Mouse (Mus musculus) kidney, embryonic 16.5 days (tissue): ENCODE results near the gene Eef1a1. TPM values are rescaled to one million over a fixed set of nuclear protein-coding genes. Genes with fewer than 3 reads are reported as not detected.
A peak's percentile ranks its signal among the peaks of the same experiment; 100 is the strongest.
"Not testable (repeated sequence)": the region's sequence is repeated elsewhere in the genome, so short reads cannot be mapped to it uniquely, and the experiment has no call there.

Experiments used
- ATAC-seq: fragments of 200-750 bp; cut with Nextera tagmentation; 2 replicates; pipeline ENCODE4 v1.8.0; 2017; ENCODE audit warnings: moderate TSS enrichment; ENCODE audit not compliant: low FRiP score, low TSS enrichment
- H3K27ac ChIP-seq: fragments of 300-500 bp; sonication (generic); 2 replicates; pipeline ENCODE4 v1.5.1; 2014; ENCODE audit warnings: low read length
- H3K27me3 ChIP-seq: fragments of 300-500 bp; sonication (generic); 2 replicates; pipeline ENCODE4 v1.6.1; 2014; ENCODE audit warnings: low read length, control low read depth, mixed read lengths; ENCODE audit not compliant: insufficient read depth
- H3K36me3 ChIP-seq: fragments of 300-500 bp; sonication (generic); 2 replicates; pipeline ENCODE4 v1.6.1; 2014; ENCODE audit warnings: low read length, control low read depth, mixed read lengths; ENCODE audit not compliant: insufficient read depth
- H3K4me1 ChIP-seq: fragments of 300-500 bp; sonication (generic); 2 replicates; pipeline ENCODE4 v1.6.1; 2014; ENCODE audit warnings: low read length, control low read depth, mixed read lengths; ENCODE audit not compliant: insufficient read depth
- H3K4me2 ChIP-seq: fragments of 300-500 bp; sonication (generic); replicated peaks from 2 replicates; pipeline ENCODE4 v1.6.1; 2014; ENCODE audit warnings: low read depth, low read length
- H3K4me3 ChIP-seq: fragments of 300-500 bp; sonication (generic); 2 replicates; pipeline ENCODE4 v1.5.1; 2014; ENCODE audit warnings: mild to moderate bottlenecking, low read length
- H3K9ac ChIP-seq: fragments of 300-500 bp; sonication (generic); replicated peaks from 2 replicates; pipeline ENCODE4 v1.6.1; 2014; ENCODE audit warnings: low read length
- H3K9me3 ChIP-seq: fragments of 300-500 bp; sonication (generic); 2 replicates; pipeline ENCODE4 v1.6.1; 2016; ENCODE audit warnings: low read length, control low read depth
- WGBS: fragments of 180-500 bp; shearing (Covaris S2); extraction: QIAGEN DNeasy Blood & Tissue Kit; methylation state at CpG from one replicate; pipeline ENCODE4 v1.1.7; 2014; 5-methylcytosine and 5-hydroxymethylcytosine counted together
- polyA plus RNA-seq: library from polyadenylated mRNA; unstranded; fragments of >200 nt; fragmentation: Nextera tagmentation; extraction: Ambion mirVana; gene quantifications from 2 replicates; pipeline ENCODE4 v1.2.1, GENCODE M21; 2015

The Eef1a1 gene
- polyA plus RNA-seq, 1 experiment from 2014 or later = 5,126 TPM

- Histone ChIP-seq H3K4me2 (no peak overlapping the region), H3K9me3 (no peaks in the 10 kb centered on the region), H3K27ac (no peak overlapping the region), H3K36me3 (no peaks in the 10 kb centered on the region), H3K27me3 (no peaks in the 10 kb centered on the region), H3K9ac (no peak overlapping the region), H3K4me3 (no peak overlapping the region), H3K4me1 (peaks cover 13% of the 10 kb centered on the region)
- 56% methylated on average over 3 of the region's 3 CpGs for WGBS
- no peak for ATAC-seq
Measured at GRCm38 (mm10) chr9:78500386-78500785, 11.4 kb upstream of the Eef1a1 start.

GRCm38 (mm10) chr9:78493171-78493570, 4.2 kb upstream of the Eef1a1 start:
- ATAC-seq = no peak
- H3K36me3 ChIP-seq = no peaks in the 10 kb centered on the region
- no peaks in the 10 kb centered on the region for H3K27me3 ChIP-seq
- no peak overlapping the region for H3K4me3 ChIP-seq
- H3K9ac ChIP-seq = no peak overlapping the region
- H3K27ac ChIP-seq = no peak overlapping the region
- WGBS = 81% methylated on average over 7 of the region's 7 CpGs
- H3K4me1 ChIP-seq = no peaks in the 10 kb centered on the region
- H3K4me2 ChIP-seq = no peak overlapping the region
- no peaks in the 10 kb centered on the region for H3K9me3 ChIP-seq

GRCm38 (mm10) chr9:78492254-78492653, 3.3 kb upstream of the Eef1a1 start:
- no peaks in the 10 kb centered on the region for H3K27me3 ChIP-seq
- H3K4me3 ChIP-seq = no peak overlapping the region
- no peaks in the 10 kb centered on the region for H3K4me1 ChIP-seq
- WGBS = 85% methylated on average over 3 of the region's 3 CpGs
- H3K9me3 ChIP-seq = no peaks in the 10 kb centered on the region
- H3K9ac ChIP-seq = no peak overlapping the region
- H3K4me2 ChIP-seq = no peak overlapping the region
- no peak for ATAC-seq
- H3K36me3 ChIP-seq = no peaks in the 10 kb centered on the region
- H3K27ac ChIP-seq = no peak overlapping the region

GRCm38 (mm10) chr9:78491169-78491568, 2.2 kb upstream of the Eef1a1 start:
- H3K9ac ChIP-seq = no peak overlapping the region
- H3K4me2 ChIP-seq = no peak overlapping the region
- no peaks in the 10 kb centered on the region for H3K4me1 ChIP-seq
- no peaks in the 10 kb centered on the region for H3K27me3 ChIP-seq
- no peak for ATAC-seq
- H3K27ac ChIP-seq = no peak overlapping the region
- H3K9me3 ChIP-seq = no peaks in the 10 kb centered on the region
- 80% methylated on average over 3 of the region's 3 CpGs for WGBS
- no peaks in the 10 kb centered on the region for H3K36me3 ChIP-seq
- no peak overlapping the region for H3K4me3 ChIP-seq

GRCm38 (mm10) chr9:78488021-78488420, 930 bp downstream of the Eef1a1 start:
- 86% methylated on average over 5 of the region's 5 CpGs for WGBS
- ATAC-seq, H3K36me3 ChIP-seq, H3K9me3 ChIP-seq, H3K9ac ChIP-seq, H3K27ac ChIP-seq, H3K27me3 ChIP-seq, H3K4me2 ChIP-seq, H3K4me3 ChIP-seq, H3K4me1 ChIP-seq: not testable (repeated sequence)

- Histone ChIP-seq H3K4me3 (no peak overlapping the region), H3K4me2 (no peak overlapping the region), H3K36me3 (peaks cover 4% of the 10 kb centered on the region; the same call in 1 of the 2 replicates), H3K27ac (no peak overlapping the region), H3K27me3 (no peaks in the 10 kb centered on the region), H3K9me3 (no peaks in the 10 kb centered on the region), H3K4me1 (peaks cover 6% of the 10 kb centered on the region; the same call in 1 of the 2 replicates), H3K9ac (no peak overlapping the region)
- 73% methylated on average over 3 of the region's 3 CpGs for WGBS
- ATAC-seq = no peak
Measured at GRCm38 (mm10) chr9:78484660-78485059, 4.3 kb downstream of the Eef1a1 start.

- H3K4me1 ChIP-seq = peaks cover 22% of the 10 kb centered on the region
- H3K4me3 ChIP-seq = peak overlapping the region; percentile 72
- no peaks in the 10 kb centered on the region for H3K9me3 ChIP-seq
- H3K9ac ChIP-seq = peak overlapping the region; percentile 91
- H3K27ac ChIP-seq = peak overlapping the region; percentile 100
- peak overlapping the region; percentile 60 for H3K4me2 ChIP-seq
- 12% methylated on average over 3 of the region's 3 CpGs for WGBS
- H3K36me3 ChIP-seq = peaks cover 24% of the 10 kb centered on the region
- H3K27me3 ChIP-seq = no peaks in the 10 kb centered on the region
- no peak for ATAC-seq
Measured at GRCm38 (mm10) chr9:78482386-78482785, 6.6 kb downstream of the Eef1a1 start.

DNA sequence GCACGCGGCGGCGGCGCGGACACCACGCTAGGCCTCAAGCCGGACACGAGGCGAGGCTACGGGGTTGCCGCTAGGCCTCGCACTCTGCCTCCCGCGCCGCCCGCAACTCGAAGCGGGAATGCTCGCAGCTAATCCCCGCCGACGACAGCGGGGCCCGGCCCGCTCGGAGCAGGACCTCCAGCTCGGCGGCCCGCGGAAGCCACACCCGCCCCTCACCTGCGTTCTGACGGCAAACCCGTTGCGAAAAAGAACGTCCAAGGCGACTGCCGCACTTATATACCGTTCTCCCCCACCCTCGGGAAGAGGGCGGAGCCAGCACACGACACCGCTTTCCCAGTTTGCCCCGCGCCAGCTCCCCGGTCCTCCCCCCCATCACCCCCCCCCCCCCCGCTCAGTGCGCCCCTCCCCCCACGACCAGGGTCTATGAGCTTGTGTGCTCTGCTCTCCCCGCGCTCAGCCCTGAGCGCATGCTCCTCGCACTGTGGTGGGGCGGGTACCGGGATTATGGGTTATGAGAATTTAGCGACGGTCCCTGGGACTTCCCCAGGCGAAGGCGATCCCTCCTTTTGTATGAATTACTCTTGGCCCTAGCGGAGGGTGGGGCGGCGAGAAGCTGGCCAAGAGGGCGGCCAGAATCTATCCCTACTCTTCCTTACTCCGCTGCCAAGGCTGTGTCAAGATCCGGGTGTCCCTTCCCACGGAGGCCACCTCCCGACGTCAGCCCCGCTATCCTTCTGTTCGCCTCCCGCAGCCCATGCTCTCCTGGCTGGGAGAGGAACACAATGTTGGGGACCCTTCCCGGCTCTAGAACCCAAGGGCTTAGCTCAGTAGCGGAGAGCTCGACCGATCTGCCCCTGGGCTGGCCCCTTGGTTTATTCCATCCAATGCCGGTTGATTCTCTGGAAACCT, 7.3 kb downstream of the Eef1a1 start:
- Histone ChIP-seq H3K4me1 (peaks cover 22% of the 10 kb centered on the region), H3K9me3 (no peaks in the 10 kb centered on the region), H3K9ac (peak overlapping the region; percentile 99), H3K27me3 (no peaks in the 10 kb centered on the region), H3K36me3 (peaks cover 31% of the 10 kb centered on the region), H3K4me3 (peak overlapping the region; percentile 100), H3K4me2 (peak overlapping the region; percentile 64), H3K27ac (peak overlapping the region; percentile 100)
- peak; percentile 99 for ATAC-seq
- WGBS = under 1% methylated on average over 70 of the region's 77 CpGs

DNA sequence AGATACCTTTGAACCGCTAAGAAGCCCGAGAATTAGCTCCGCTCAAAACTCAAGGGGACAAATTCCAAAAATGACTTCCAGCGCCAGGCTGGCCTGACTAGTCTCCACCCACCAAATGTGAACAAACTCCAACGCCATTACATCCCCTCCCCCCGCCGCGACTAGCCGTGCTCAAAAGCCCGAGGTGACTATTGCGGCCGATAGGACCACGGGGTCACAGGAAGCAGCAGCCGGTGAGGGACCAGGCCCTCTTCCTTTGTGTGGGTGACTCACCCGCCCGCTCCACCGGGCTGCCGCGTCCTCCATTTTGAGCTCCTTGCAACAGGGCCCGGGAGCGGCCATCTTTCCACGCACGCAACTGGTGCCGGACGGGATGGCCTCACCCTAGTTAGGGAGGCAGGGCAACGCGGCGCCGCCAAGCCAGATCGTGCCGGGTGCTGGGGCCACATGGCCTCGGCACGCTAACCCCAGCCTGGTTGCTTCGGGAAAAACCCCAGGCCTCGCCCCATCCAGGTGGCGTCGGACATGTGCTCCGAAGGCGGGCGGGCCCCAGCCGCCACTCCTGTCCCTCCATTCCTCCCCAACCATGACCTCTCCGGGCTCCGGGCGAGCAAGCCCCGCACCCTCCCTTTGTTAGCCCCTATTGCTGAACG, 8.1 kb downstream of the Eef1a1 start:
- H3K4me2 ChIP-seq = peak overlapping the region; percentile 64
- peaks cover 22% of the 10 kb centered on the region for H3K4me1 ChIP-seq
- under 1% methylated on average over 46 of the region's 46 CpGs for WGBS
- peak; percentile 11 for ATAC-seq
- no peaks in the 10 kb centered on the region for H3K9me3 ChIP-seq
- no peaks in the 10 kb centered on the region for H3K27me3 ChIP-seq
- peaks cover 37% of the 10 kb centered on the region for H3K36me3 ChIP-seq
- peak overlapping the region; percentile 99 for H3K9ac ChIP-seq
- peak overlapping the region; percentile 100 for H3K27ac ChIP-seq
- peak overlapping the region; percentile 100 for H3K4me3 ChIP-seq

- not testable (repeated sequence) for H3K9me3 ChIP-seq, H3K27me3 ChIP-seq, ATAC-seq
- Histone ChIP-seq H3K4me1 (peaks cover 22% of the 10 kb centered on the region), H3K4me3 (peak overlapping the region; percentile 100), H3K9ac (peak overlapping the region; percentile 99), H3K36me3 (peaks cover 38% of the 10 kb centered on the region), H3K4me2 (peak overlapping the region; percentile 64), H3K27ac (peak overlapping the region; percentile 100)
- whole genome bisulfite sequencing = 0% methylated on average over 13 of the region's 13 CpGs
Measured at GRCm38 (mm10) chr9:78480227-78480626, 8.7 kb downstream of the Eef1a1 start.
